Mouse (Mus musculus) CH12.LX (cell line): ENCODE measurements at regions not wholly inside any gene's neighbourhood (a gene's known extent, or its start where the extent isn't known, plus 50 kb on each side); places are given as distances from the start of the nearest gene placed in this dataset.

Source experiments
- MAFK ChIP-seq: IDR thresholded peaks from 2 replicates; pipeline ENCODE4 v1.6.1; 2011; ENCODE audit warnings: low read length, improper control_type of control experiment; ENCODE audit not compliant: insufficient replicate concordance
- POLR2A ChIP-seq: IDR thresholded peaks from 2 replicates; pipeline ENCODE4 v1.6.1; 2011; ENCODE audit warnings: low read depth, mild to moderate bottlenecking, improper control_type of control experiment, low read length

DNA sequence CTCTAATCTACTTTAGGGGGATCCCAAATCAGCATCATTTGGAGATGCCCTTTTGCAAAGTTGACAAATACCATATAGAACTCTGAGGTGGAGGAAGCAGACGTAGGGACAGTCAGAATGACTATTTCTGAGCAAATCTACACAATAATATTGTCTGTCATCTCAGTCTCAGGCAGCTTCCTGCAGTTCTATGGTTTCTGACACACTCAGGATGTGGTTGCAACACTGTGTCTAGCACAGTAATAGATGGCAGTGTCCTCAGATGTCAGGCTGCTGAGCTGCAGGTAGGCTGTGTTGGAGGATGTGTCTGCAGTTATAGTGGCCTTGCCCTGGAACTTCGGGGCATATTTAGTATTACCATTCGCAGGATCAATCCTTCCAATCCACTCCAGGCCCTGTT is 515.9 kb downstream of the Adam6a start:
- TF ChIP-seq MAFK (no peak), POLR2A (no peak)
